Mouse (Mus musculus) heart, embryonic 14.5 days (tissue): ENCODE results near the gene Dpm3. TPM values are rescaled to one million over a fixed set of nuclear protein-coding genes. Genes with fewer than 3 reads are reported as not detected.
A peak's percentile ranks its signal among the peaks of the same experiment; 100 is the strongest.

Source experiments
- ATAC-seq: fragments of 200-750 bp; cut with Nextera tagmentation; 2 replicates; pipeline ENCODE4 v1.8.0; 2017; ENCODE audit warnings: low read depth, moderate TSS enrichment; ENCODE audit not compliant: insufficient number of reproducible peaks, insufficient read depth, low FRiP score
- H3K27ac ChIP-seq, 2 experiments: fragments of 200-500 bp in 1 of 2; fragments of 300-500 bp in 1 of 2; sonication (generic) in 1 of 2; replicated peaks in 1 of 2; 2 replicates each; pipeline ENCODE4 v1.5.1; 2012 to 2014; ENCODE audit warnings: low read depth in 2 of 2, low read length in 2 of 2, control low read depth in 1 of 2, mild to moderate bottlenecking in 1 of 2, mixed read lengths in 1 of 2; ENCODE audit not compliant: control insufficient read depth in 1 of 2, insufficient read depth in 1 of 2
- H3K27me3 ChIP-seq: fragments of 300-500 bp; sonication (generic); 2 replicates; pipeline ENCODE4 v1.6.1; 2014; ENCODE audit warnings: mild to moderate bottlenecking, low read length, control low read depth; ENCODE audit not compliant: control insufficient read depth, insufficient read depth
- H3K36me3 ChIP-seq: fragments of 300-500 bp; sonication (generic); 2 replicates; pipeline ENCODE4 v1.6.1; 2014; ENCODE audit warnings: mild to moderate bottlenecking, control low read depth, low read length, mixed read lengths; ENCODE audit not compliant: control insufficient read depth, insufficient read depth
- H3K4me1 ChIP-seq, 2 experiments: fragments of 200-500 bp in 1 of 2; fragments of 300-500 bp in 1 of 2; sonication (generic) in 1 of 2; 2 replicates each; pipeline ENCODE4 v1.6.1; 2012 to 2014; ENCODE audit warnings: low read length in 2 of 2, control low read depth in 1 of 2, mixed read lengths in 1 of 2; ENCODE audit not compliant: control insufficient read depth in 2 of 2, insufficient read depth in 2 of 2
- H3K4me2 ChIP-seq: fragments of 300-500 bp; sonication (generic); 2 replicates; pipeline ENCODE4 v1.6.1; 2014; ENCODE audit warnings: mild to moderate bottlenecking, low read length
- H3K4me3 ChIP-seq, 2 experiments: fragments of 200-500 bp in 1 of 2; fragments of 300-500 bp in 1 of 2; sonication (generic) in 1 of 2; 2 replicates each; pipeline ENCODE4 v1.5.1; 2012 to 2014; ENCODE audit warnings: low read length in 2 of 2, mild to moderate bottlenecking in 2 of 2, control low read depth in 1 of 2, low read depth in 1 of 2, moderate library complexity in 1 of 2; ENCODE audit not compliant: control insufficient read depth in 1 of 2, insufficient read depth in 1 of 2
- H3K9ac ChIP-seq: fragments of 300-500 bp; sonication (generic); 2 replicates; pipeline ENCODE4 v1.6.1; 2014; ENCODE audit warnings: mild to moderate bottlenecking, low read length
- H3K9me3 ChIP-seq: fragments of 300-500 bp; sonication (generic); 2 replicates; pipeline ENCODE4 v1.6.1; 2016; ENCODE audit warnings: low read length, control low read depth; ENCODE audit not compliant: control insufficient read depth
- WGBS: fragments of 180-500 bp; shearing (Covaris S2); extraction: QIAGEN DNeasy Blood & Tissue Kit; methylation state at CpG from one replicate; pipeline ENCODE4 v1.1.7; 2014; 5-methylcytosine and 5-hydroxymethylcytosine counted together
- polyA plus RNA-seq: library from polyadenylated mRNA; unstranded; fragments of >200 nt; fragmentation: Nextera tagmentation; extraction: Ambion mirVana; gene quantifications from 2 replicates; pipeline ENCODE4 v1.2.1, GENCODE M21; 2014

Dpm3 gene
- polyA plus RNA-seq, 1 experiment from 2014 or later = 97.9 TPM

DNA sequence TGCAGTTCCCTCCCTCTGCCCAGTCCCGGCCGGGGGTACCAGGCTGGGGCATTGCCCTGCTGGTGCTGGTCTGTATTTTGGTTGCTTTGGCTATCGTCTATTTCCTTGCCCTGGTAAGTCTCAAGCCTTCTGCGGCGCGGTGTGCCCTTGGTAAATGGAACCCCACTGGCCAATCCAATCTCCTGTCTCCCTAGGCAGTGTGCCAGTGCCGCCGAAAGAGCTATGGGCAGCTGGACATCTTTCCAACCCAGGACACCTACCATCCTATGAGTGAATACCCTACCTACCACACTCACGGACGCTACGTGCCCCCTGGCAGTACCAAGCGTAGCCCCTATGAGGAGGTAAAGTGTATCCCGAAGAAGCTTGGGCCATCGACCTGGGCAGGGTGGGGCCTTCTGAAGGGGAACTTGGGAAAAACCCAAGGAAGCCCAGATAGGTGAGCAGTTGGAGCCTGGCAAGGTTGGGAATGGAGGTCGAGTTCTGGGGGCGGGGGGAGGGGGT lies 27.3 kb upstream of the Dpm3 start:
- H3K36me3 ChIP-seq = no peaks in the 10 kb centered on the region
- no peak for ATAC-seq
- peaks cover 19 to 26% of the 10 kb centered on the region in 2 experiments for H3K4me1 ChIP-seq
- H3K4me3 ChIP-seq = no peak overlapping the region
- H3K9ac ChIP-seq = no peak overlapping the region
- WGBS = 67% methylated on average over 16 of the region's 16 CpGs
- H3K27ac ChIP-seq = no peak overlapping the region
- H3K9me3 ChIP-seq = no peaks in the 10 kb centered on the region
- no peak overlapping the region for H3K4me2 ChIP-seq
- peaks cover 12% of the 10 kb centered on the region; the same call in 1 of the 2 replicates for H3K27me3 ChIP-seq

GRCm38 (mm10) chr3:89232614-89233013 lies 26.5 kb upstream of the Dpm3 start:
- no peaks in the 10 kb centered on the region for H3K36me3 ChIP-seq
- H3K27ac ChIP-seq = no peak overlapping the region
- no peak for ATAC-seq
- H3K9me3 ChIP-seq = no peaks in the 10 kb centered on the region
- H3K4me1 ChIP-seq = peaks cover 13 to 20% of the 10 kb centered on the region in 2 experiments
- H3K9ac ChIP-seq = no peak overlapping the region
- 74% methylated on average over 6 of the region's 6 CpGs for WGBS
- no peak overlapping the region for H3K4me2 ChIP-seq
- H3K4me3 ChIP-seq = no peak overlapping the region
- H3K27me3 ChIP-seq = peaks cover 12% of the 10 kb centered on the region; the same call in 1 of the 2 replicates

- 44% methylated on average over 14 of the region's 14 CpGs for WGBS
- no peaks in the 10 kb centered on the region for H3K36me3 ChIP-seq
- H3K27ac ChIP-seq = peak overlapping the region in 1 of 2 experiments; percentile 29; a peak in 1 of 4 replicates
- peaks cover 12% of the 10 kb centered on the region; the same call in 1 of the 2 replicates for H3K27me3 ChIP-seq
- H3K4me2 ChIP-seq = no peak overlapping the region
- no peaks in the 10 kb centered on the region for H3K9me3 ChIP-seq
- H3K4me3 ChIP-seq = no peak overlapping the region
- peaks cover 9 to 14% of the 10 kb centered on the region in 2 experiments for H3K4me1 ChIP-seq
- peak; percentile 42; the same call in 1 of the 2 replicates for ATAC-seq
- peak overlapping the region; percentile 21; the same call in 1 of the 2 replicates for H3K9ac ChIP-seq
These were observed 25.5 kb upstream of the Dpm3 start for GRCm38 (mm10) chr3:89233562-89234110.

- peaks cover 9 to 12% of the 10 kb centered on the region in 2 experiments for H3K4me1 ChIP-seq
- no peaks in the 10 kb centered on the region for H3K36me3 ChIP-seq
- H3K4me2 ChIP-seq = no peak overlapping the region
- 0 out of 2 replicates have a peak, but pooled peaks cover 5% of the 10 kb centered on the region for H3K27me3 ChIP-seq
- no peaks in the 10 kb centered on the region for H3K9me3 ChIP-seq
- H3K9ac ChIP-seq = no peak overlapping the region
- no peak for ATAC-seq
- H3K4me3 ChIP-seq = no peak overlapping the region
- WGBS = 84% methylated on average over 10 of the region's 10 CpGs
- no peak overlapping the region for H3K27ac ChIP-seq
These were observed 22.6 kb upstream of the Dpm3 start for GRCm38 (mm10) chr3:89236516-89236915.

GRCm38 (mm10) chr3:89237682-89238081 lies 21.5 kb upstream of the Dpm3 start:
- no peak overlapping the region for H3K9ac ChIP-seq
- no peak overlapping the region for H3K27ac ChIP-seq
- ATAC-seq = no peak
- H3K4me1 ChIP-seq = peaks cover 9 to 12% of the 10 kb centered on the region in 2 experiments
- H3K9me3 ChIP-seq = no peaks in the 10 kb centered on the region
- H3K36me3 ChIP-seq = no peaks in the 10 kb centered on the region
- H3K27me3 ChIP-seq = no peaks in the 10 kb centered on the region
- H3K4me3 ChIP-seq = no peak overlapping the region
- WGBS = 92% methylated on average over 21 of the region's 21 CpGs
- no peak overlapping the region for H3K4me2 ChIP-seq

- Histone ChIP-seq H3K27me3 (peaks cover 6% of the 10 kb centered on the region; the same call in 1 of the 2 replicates), H3K27ac (no peak overlapping the region), H3K36me3 (no peaks in the 10 kb centered on the region), H3K9me3 (no peaks in the 10 kb centered on the region), H3K9ac (no peak overlapping the region), H3K4me3 (no peak overlapping the region), H3K4me2 (no peak overlapping the region), H3K4me1 (peaks cover 2 to 4% of the 10 kb centered on the region in 2 experiments)
- WGBS = 54% methylated on average over 10 of the region's 12 CpGs
- no peak for ATAC-seq
These were observed 20.7 kb upstream of the Dpm3 start for GRCm38 (mm10) chr3:89238494-89238893.

DNA sequence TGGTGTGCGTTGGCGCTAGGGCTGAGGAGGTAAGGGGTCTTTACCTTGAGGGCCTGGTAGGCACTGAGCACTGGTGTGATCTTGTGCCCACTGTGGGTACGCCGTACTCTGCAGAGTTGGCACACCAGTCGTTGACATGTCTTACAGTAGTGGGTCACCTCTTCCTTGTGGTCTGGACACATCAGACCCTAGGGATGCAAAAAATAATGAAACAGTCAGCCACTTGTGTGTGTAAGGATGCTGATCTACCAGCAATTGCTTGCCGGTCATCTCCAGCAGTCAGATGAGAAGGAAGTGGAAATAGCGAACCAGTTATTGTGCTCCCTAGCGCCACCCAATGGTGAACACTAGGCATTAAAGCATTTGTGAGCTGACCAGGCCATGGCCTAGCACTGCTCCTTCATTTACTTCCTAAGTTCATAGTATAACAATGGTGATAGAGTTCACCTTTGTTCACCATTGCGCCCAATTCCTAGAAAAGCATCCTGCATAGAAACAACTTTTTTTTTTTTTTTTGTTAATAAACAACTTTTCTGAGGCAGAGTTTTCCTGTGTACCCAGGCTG lies 16.7 kb upstream of the Dpm3 start:
- Histone ChIP-seq H3K27ac (no peak overlapping the region), H3K4me1 (peaks cover 8 to 29% of the 10 kb centered on the region in 2 experiments), H3K27me3 (peaks cover 25% of the 10 kb centered on the region), H3K9me3 (no peaks in the 10 kb centered on the region), H3K4me3 (no peak overlapping the region), H3K9ac (no peak overlapping the region), H3K36me3 (no peaks in the 10 kb centered on the region), H3K4me2 (no peak overlapping the region)
- WGBS = 69% methylated on average over 9 of the region's 9 CpGs
- no peak for ATAC-seq
